Mouse (Mus musculus) hindbrain, embryonic 13.5 days (tissue): ENCODE data around the gene Lamb3. TPM values are rescaled to one million over a fixed set of nuclear protein-coding genes. Genes with fewer than 3 reads are reported as not detected.

Source experiments
- ATAC-seq: fragments of 200-750 bp; cut with Nextera tagmentation; 2 replicates; pipeline ENCODE4 v1.8.0; 2017; ENCODE audit warnings: moderate TSS enrichment; ENCODE audit not compliant: low FRiP score
- H3K27ac ChIP-seq: fragments of 300-500 bp; sonication (generic); 2 replicates; pipeline ENCODE4 v1.5.1; 2015; ENCODE audit warnings: inconsistent platforms, mild to moderate bottlenecking, moderate library complexity
- H3K27me3 ChIP-seq: fragments of 300-500 bp; sonication (generic); 2 replicates; pipeline ENCODE4 v1.6.1; 2015; ENCODE audit warnings: mild to moderate bottlenecking, inconsistent platforms
- H3K36me3 ChIP-seq: fragments of 300-500 bp; sonication (generic); 2 replicates; pipeline ENCODE4 v1.6.1; 2015; ENCODE audit warnings: mild to moderate bottlenecking, inconsistent platforms
- H3K4me1 ChIP-seq: fragments of 300-500 bp; sonication (generic); replicated peaks from 2 replicates; pipeline ENCODE4 v1.6.1; 2015; ENCODE audit warnings: inconsistent platforms
- H3K4me2 ChIP-seq: fragments of 300-500 bp; sonication (generic); 2 replicates; pipeline ENCODE4 v1.6.1; 2015; ENCODE audit warnings: inconsistent platforms, mild to moderate bottlenecking, moderate library complexity
- H3K4me3 ChIP-seq: fragments of 300-500 bp; sonication (generic); 2 replicates; pipeline ENCODE4 v1.5.1; 2015; ENCODE audit warnings: mild to moderate bottlenecking, inconsistent platforms
- H3K9ac ChIP-seq: fragments of 300-500 bp; sonication (generic); 2 replicates; pipeline ENCODE4 v1.6.1; 2015; ENCODE audit warnings: mild to moderate bottlenecking, inconsistent platforms
- H3K9me3 ChIP-seq: fragments of 300-500 bp; sonication (generic); 2 replicates; pipeline ENCODE4 v1.6.1; 2016; ENCODE audit warnings: inconsistent platforms
- WGBS: fragments of 180-500 bp; shearing (Covaris S2); methylation state at CpG from one replicate; pipeline ENCODE4 v1.1.7; 2015; 5-methylcytosine and 5-hydroxymethylcytosine counted together
- polyA plus RNA-seq: library from polyadenylated mRNA; unstranded; fragments of >200 nt; fragmentation: Nextera tagmentation; extraction: Ambion mirVana; gene quantifications from 2 replicates; pipeline ENCODE4 v1.2.1, GENCODE M21; 2015

The Lamb3 gene
- polyA plus RNA-seq, 1 experiment from 2014 or later: 0.73 TPM

- no peak overlapping the region for H3K4me3 ChIP-seq
- H3K9me3 ChIP-seq: no peaks in the 10 kb centered on the region
- H3K27me3 ChIP-seq: no peaks in the 10 kb centered on the region
- no peak overlapping the region for H3K27ac ChIP-seq
- no peak overlapping the region for H3K9ac ChIP-seq
- no peaks in the 10 kb centered on the region for H3K36me3 ChIP-seq
- H3K4me2 ChIP-seq: no peak overlapping the region
- no peak for ATAC-seq
- H3K4me1 ChIP-seq: no peaks in the 10 kb centered on the region
- WGBS: 55% methylated on average over 2 of the region's 2 CpGs
Measured at GRCm38 (mm10) chr1:193208178-193208577, 679 bp downstream of the Lamb3 start.

DNA sequence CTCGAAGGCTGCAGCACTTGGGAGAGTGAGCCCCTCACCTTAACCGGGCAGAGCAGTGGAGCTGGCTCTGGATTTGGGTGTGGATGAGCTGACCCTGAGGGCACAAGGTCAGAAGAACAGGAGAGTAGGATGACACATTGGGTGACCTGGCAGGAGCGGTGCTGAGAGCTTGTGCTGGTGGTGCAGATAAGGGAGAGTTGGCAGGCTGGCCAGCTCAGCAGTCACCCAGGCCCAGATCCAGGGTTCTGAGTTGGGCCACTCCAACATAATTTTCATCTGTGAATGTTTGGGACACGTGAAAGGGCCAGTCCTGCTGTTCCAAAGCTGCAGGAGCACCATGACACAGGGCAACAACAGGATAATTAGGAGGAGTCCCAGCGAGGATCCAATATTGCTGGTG lies 3.9 kb downstream of the Lamb3 start:
- Histone ChIP-seq H3K4me2 (no peak overlapping the region), H3K27me3 (no peaks in the 10 kb centered on the region), H3K36me3 (no peaks in the 10 kb centered on the region), H3K4me1 (no peaks in the 10 kb centered on the region), H3K4me3 (no peak overlapping the region), H3K9me3 (no peaks in the 10 kb centered on the region), H3K27ac (no peak overlapping the region), H3K9ac (no peak overlapping the region)
- WGBS: 79% methylated on average over 5 of the region's 5 CpGs
- ATAC-seq: no peak

DNA sequence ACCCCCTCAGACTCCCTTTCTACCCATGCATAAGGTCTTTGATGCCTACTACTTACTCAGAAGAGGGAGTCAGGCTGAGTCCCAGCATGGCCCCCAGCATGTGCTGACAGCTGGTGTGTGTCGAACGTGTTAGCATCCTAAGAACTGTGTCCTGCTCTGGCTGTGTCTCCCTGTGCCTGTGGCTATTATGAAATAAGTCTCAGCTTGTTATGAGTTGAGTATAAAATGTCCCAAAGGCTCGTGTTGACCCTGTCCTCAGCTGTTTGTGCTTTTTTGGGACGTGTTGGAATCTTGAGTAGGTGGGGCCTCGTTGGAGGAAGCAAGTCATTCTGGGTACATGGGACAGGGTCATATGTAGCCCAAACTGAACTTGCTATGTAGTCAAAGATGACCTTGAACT lies 6.6 kb downstream of the Lamb3 start:
- Histone ChIP-seq H3K36me3 (no peaks in the 10 kb centered on the region), H3K4me2 (no peak overlapping the region), H3K9ac (no peak overlapping the region), H3K27me3 (no peaks in the 10 kb centered on the region), H3K27ac (no peak overlapping the region), H3K4me1 (no peaks in the 10 kb centered on the region), H3K4me3 (no peak overlapping the region), H3K9me3 (no peaks in the 10 kb centered on the region)
- 90% methylated on average over 5 of the region's 5 CpGs for WGBS
- ATAC-seq: no peak

DNA sequence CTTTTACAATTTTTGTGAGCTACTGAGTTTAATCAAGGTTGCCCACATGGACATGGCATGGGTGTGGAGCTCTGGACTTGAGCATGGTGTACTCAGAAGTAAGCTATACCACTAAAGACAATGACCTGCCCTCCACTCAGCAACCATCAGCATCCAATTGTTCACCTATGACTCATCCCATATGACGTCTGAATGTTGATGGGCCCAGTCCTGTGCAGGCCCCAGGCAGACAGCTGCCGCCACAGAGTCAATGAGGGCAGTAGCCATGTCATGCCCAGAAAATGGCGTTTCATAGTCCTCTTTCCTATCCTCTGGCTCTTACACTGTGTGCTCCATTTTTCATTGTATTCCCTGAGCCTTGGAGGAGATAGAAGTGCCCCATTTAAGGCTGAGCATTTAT lies 8.5 kb downstream of the Lamb3 start:
- no peak overlapping the region for H3K27ac ChIP-seq
- no peaks in the 10 kb centered on the region for H3K27me3 ChIP-seq
- WGBS: 76% methylated on average over 3 of the region's 3 CpGs
- no peak overlapping the region for H3K4me3 ChIP-seq
- no peak overlapping the region for H3K4me2 ChIP-seq
- H3K4me1 ChIP-seq: no peaks in the 10 kb centered on the region
- H3K36me3 ChIP-seq: no peaks in the 10 kb centered on the region
- no peak overlapping the region for H3K9ac ChIP-seq
- H3K9me3 ChIP-seq: no peaks in the 10 kb centered on the region
- ATAC-seq: no peak

- H3K4me3 ChIP-seq: no peak overlapping the region
- no peak overlapping the region for H3K4me2 ChIP-seq
- no peak overlapping the region for H3K27ac ChIP-seq
- H3K27me3 ChIP-seq: no peaks in the 10 kb centered on the region
- H3K9me3 ChIP-seq: no peaks in the 10 kb centered on the region
- H3K36me3 ChIP-seq: no peaks in the 10 kb centered on the region
- 79% methylated on average over 5 of the region's 5 CpGs for WGBS
- no peak for ATAC-seq
- H3K9ac ChIP-seq: no peak overlapping the region
- H3K4me1 ChIP-seq: no peaks in the 10 kb centered on the region
Measured at GRCm38 (mm10) chr1:193220408-193220807, 12.9 kb downstream of the Lamb3 start.

- H3K27ac ChIP-seq: no peak overlapping the region
- no peak for ATAC-seq
- H3K4me2 ChIP-seq: no peak overlapping the region
- H3K9me3 ChIP-seq: no peaks in the 10 kb centered on the region
- 33% methylated on average over 3 of the region's 3 CpGs for WGBS
- H3K4me3 ChIP-seq: no peak overlapping the region
- H3K36me3 ChIP-seq: no peaks in the 10 kb centered on the region
- no peaks in the 10 kb centered on the region for H3K27me3 ChIP-seq
- no peaks in the 10 kb centered on the region for H3K4me1 ChIP-seq
- no peak overlapping the region for H3K9ac ChIP-seq
Measured at GRCm38 (mm10) chr1:193225531-193225930, 18.0 kb downstream of the Lamb3 start.

- Histone ChIP-seq H3K36me3 (no peaks in the 10 kb centered on the region), H3K9ac (no peak overlapping the region), H3K4me1 (no peaks in the 10 kb centered on the region), H3K4me2 (no peak overlapping the region), H3K9me3 (no peaks in the 10 kb centered on the region), H3K27ac (no peak overlapping the region), H3K4me3 (no peak overlapping the region), H3K27me3 (no peaks in the 10 kb centered on the region)
- 95% methylated on average over 4 of the region's 4 CpGs for WGBS
- no peak for ATAC-seq
Measured at GRCm38 (mm10) chr1:193226114-193226513, 18.6 kb downstream of the Lamb3 start.

- Histone ChIP-seq H3K9me3 (no peaks in the 10 kb centered on the region), H3K9ac (no peak overlapping the region), H3K36me3 (no peaks in the 10 kb centered on the region), H3K4me2 (no peak overlapping the region), H3K4me1 (no peaks in the 10 kb centered on the region), H3K4me3 (no peak overlapping the region), H3K27ac (no peak overlapping the region), H3K27me3 (no peaks in the 10 kb centered on the region)
- ATAC-seq: no peak
- WGBS: 62% methylated on average over 7 of the region's 7 CpGs
Measured at GRCm38 (mm10) chr1:193226724-193227522, 19.4 kb downstream of the Lamb3 start.

GRCm38 (mm10) chr1:193227537-193227936 lies 20.0 kb downstream of the Lamb3 start:
- WGBS: 82% methylated on average over 4 of the region's 4 CpGs
- H3K9me3 ChIP-seq: no peaks in the 10 kb centered on the region
- H3K4me3 ChIP-seq: no peak overlapping the region
- H3K36me3 ChIP-seq: no peaks in the 10 kb centered on the region
- no peak for ATAC-seq
- no peaks in the 10 kb centered on the region for H3K4me1 ChIP-seq
- H3K9ac ChIP-seq: no peak overlapping the region
- no peak overlapping the region for H3K27ac ChIP-seq
- no peaks in the 10 kb centered on the region for H3K27me3 ChIP-seq
- no peak overlapping the region for H3K4me2 ChIP-seq

GRCm38 (mm10) chr1:193229570-193229969 lies 22.1 kb downstream of the Lamb3 start:
- 93% methylated on average over 5 of the region's 5 CpGs for WGBS
- ATAC-seq: no peak
- H3K27ac ChIP-seq: no peak overlapping the region

GRCm38 (mm10) chr1:193230531-193230930 lies 23.0 kb downstream of the Lamb3 start:
- WGBS: 81% methylated on average over 3 of the region's 3 CpGs
- no peaks in the 10 kb centered on the region for H3K27me3 ChIP-seq
- H3K4me3 ChIP-seq: no peak overlapping the region
- H3K27ac ChIP-seq: no peak overlapping the region
- no peaks in the 10 kb centered on the region for H3K4me1 ChIP-seq
- no peaks in the 10 kb centered on the region for H3K36me3 ChIP-seq
- H3K9me3 ChIP-seq: no peaks in the 10 kb centered on the region
- no peak overlapping the region for H3K9ac ChIP-seq
- ATAC-seq: no peak
- no peak overlapping the region for H3K4me2 ChIP-seq

More at GRCm38 (mm10) chr1:193229570-193229969, 22.1 kb downstream of the Lamb3 start:
- Histone ChIP-seq H3K36me3 (no peaks in the 10 kb centered on the region), H3K4me1 (no peaks in the 10 kb centered on the region), H3K4me3 (no peak overlapping the region), H3K27me3 (no peaks in the 10 kb centered on the region), H3K4me2 (no peak overlapping the region), H3K9me3 (no peaks in the 10 kb centered on the region), H3K9ac (no peak overlapping the region)

GRCm38 (mm10) chr1:193230935-193231334 lies 23.4 kb downstream of the Lamb3 start:
- Histone ChIP-seq H3K36me3 (no peaks in the 10 kb centered on the region), H3K27me3 (no peaks in the 10 kb centered on the region), H3K9ac (no peak overlapping the region), H3K4me3 (no peak overlapping the region), H3K4me2 (no peak overlapping the region), H3K4me1 (no peaks in the 10 kb centered on the region), H3K9me3 (no peaks in the 10 kb centered on the region), H3K27ac (no peak overlapping the region)
- 78% methylated on average over 5 of the region's 5 CpGs for WGBS
- no peak for ATAC-seq

DNA sequence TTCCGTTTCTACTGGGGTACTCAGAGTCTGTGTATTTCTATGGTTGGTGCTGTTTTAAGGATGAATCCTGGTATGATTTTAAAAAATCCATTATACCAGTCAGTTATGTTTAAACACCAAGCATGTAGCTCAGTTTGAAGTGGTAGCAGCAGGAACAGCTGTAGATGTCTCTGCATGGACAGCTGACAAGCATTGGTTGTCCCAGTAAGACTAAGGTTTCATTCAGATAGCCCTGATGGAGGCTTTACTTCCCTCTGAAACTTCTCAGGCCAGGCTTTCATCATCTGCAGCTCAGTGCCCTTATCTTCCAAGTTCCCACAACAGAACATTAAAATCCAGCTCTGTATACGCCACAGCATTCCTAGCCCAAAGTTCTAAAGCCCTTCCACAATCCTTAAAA lies 25.2 kb downstream of the Lamb3 start:
- 90% methylated on average over 2 of the region's 2 CpGs for WGBS
- Histone ChIP-seq H3K27ac (no peak overlapping the region), H3K36me3 (no peaks in the 10 kb centered on the region), H3K9me3 (no peaks in the 10 kb centered on the region), H3K4me1 (no peaks in the 10 kb centered on the region), H3K4me3 (no peak overlapping the region), H3K9ac (no peak overlapping the region), H3K4me2 (no peak overlapping the region), H3K27me3 (no peaks in the 10 kb centered on the region)
- ATAC-seq: no peak
